Mouse (Mus musculus) testis, adult 2 months (tissue): ENCODE measurements at regions not wholly inside any gene's neighbourhood (a gene's known extent, or its start where the extent isn't known, plus 50 kb on each side); places are given as distances from the start of the nearest gene placed in this dataset.

Source experiments
- CTCF ChIP-seq: fragments of 200-500 bp; IDR thresholded peaks from 2 replicates; pipeline ENCODE4 v1.5.1; 2012; ENCODE audit warnings: low read depth, mild to moderate bottlenecking, inconsistent platforms, low read length, moderate library complexity; ENCODE audit not compliant: control insufficient read depth, insufficient read depth, insufficient replicate concordance
- POLR2A ChIP-seq: fragments of 200-500 bp; IDR thresholded peaks from 2 replicates; pipeline ENCODE4 v1.6.1; 2012; ENCODE audit warnings: low read depth, mild to moderate bottlenecking, inconsistent platforms, low read length, moderate library complexity; ENCODE audit not compliant: control insufficient read depth

- no peak for TF ChIP-seq CTCF
- no peak for TF ChIP-seq POLR2A
Observed at GRCm38 (mm10) chr5:106004292-106004917, 128.0 kb downstream of the Zfp326 start.
